Mouse (Mus musculus) CH12.LX (cell line): ENCODE measurements around the gene Ccr4. TPM values are rescaled to one million over a fixed set of nuclear protein-coding genes. Genes with fewer than 3 reads are reported as not detected.

ENCODE experiments used
- DNase-seq: peaks from one replicate; pipeline ENCODE4 v3.0.0-alpha.2; 2013; ENCODE audit errors: extremely low read depth
- H3K27ac ChIP-seq: 2 replicates; pipeline ENCODE4 v1.5.1; 2012; ENCODE audit warnings: low read depth, mild to moderate bottlenecking, control low read depth, moderate library complexity; ENCODE audit not compliant: insufficient read depth
- H3K27me3 ChIP-seq: replicated peaks from 2 replicates; pipeline ENCODE3; 2012; ENCODE audit warnings: inconsistent platforms
- H3K36me3 ChIP-seq, 2 experiments: replicated peaks in 1 of 2; 2 replicates each; pipeline versions ENCODE3 to v1.6.1; 2012; ENCODE audit warnings: inconsistent platforms in 1 of 2, low read length in 1 of 2, mild to moderate bottlenecking in 1 of 2, mixed read lengths in 1 of 2, moderate library complexity in 1 of 2; ENCODE audit not compliant: control insufficient read depth in 1 of 2, insufficient read depth in 1 of 2
- H3K4me1 ChIP-seq, 2 experiments: 2 replicates each; pipeline ENCODE4 v1.6.1; 2012; ENCODE audit warnings: inconsistent platforms in 1 of 2, moderate library complexity in 1 of 2; ENCODE audit not compliant: insufficient read depth in 2 of 2, control insufficient read depth in 1 of 2
- H3K4me2 ChIP-seq: 2 replicates; pipeline ENCODE4 v1.6.1; 2012; ENCODE audit warnings: low read depth, mild to moderate bottlenecking, control low read depth; ENCODE audit not compliant: poor library complexity, insufficient read depth, severe bottlenecking
- H3K4me3 ChIP-seq, 3 experiments: fragments of 150-350 bp in 1 of 3; sonication (generic) in 1 of 3; replicated peaks in 1 of 3; 2 replicates each; pipeline versions ENCODE3 to v1.5.1; 2011 to 2012; ENCODE audit warnings: low read depth in 2 of 3, low read length in 2 of 3, mild to moderate bottlenecking in 2 of 3, moderate library complexity in 2 of 3, control low read depth in 1 of 3, improper control_type of control experiment in 1 of 3, inconsistent platforms in 1 of 3, mixed read lengths in 1 of 3; ENCODE audit not compliant: poor library complexity in 1 of 3
- H3K79me2 ChIP-seq: replicated peaks from 2 replicates; pipeline ENCODE4 v1.6.1; 2012; ENCODE audit warnings: mild to moderate bottlenecking, moderate library complexity; ENCODE audit not compliant: control insufficient read depth, poor library complexity, insufficient read depth, severe bottlenecking; ENCODE audit errors: extremely low read depth
- H3K9ac ChIP-seq: 2 replicates; pipeline ENCODE4 v1.6.1; 2012; ENCODE audit warnings: low read depth, mild to moderate bottlenecking, control low read depth, moderate library complexity; ENCODE audit not compliant: insufficient read depth
- H3K9me3 ChIP-seq: replicated peaks from 2 replicates; pipeline ENCODE3; 2012; ENCODE audit warnings: low read length, inconsistent platforms, mixed read lengths
- BHLHE40 ChIP-seq: IDR thresholded peaks from 2 replicates; pipeline ENCODE4 v1.6.1; 2011; ENCODE audit warnings: mild to moderate bottlenecking, low read depth, low read length, improper control_type of control experiment
- CHD1 ChIP-seq: IDR thresholded peaks from 2 replicates; pipeline ENCODE4 v1.6.1; 2012; ENCODE audit warnings: low read depth, low read length, improper control_type of control experiment, inconsistent platforms
- EP300 ChIP-seq: IDR thresholded peaks from 2 replicates; pipeline ENCODE4 v1.6.1; 2011; ENCODE audit warnings: low read length, improper control_type of control experiment
- ETS1 ChIP-seq: conservative IDR thresholded peaks from 2 replicates; pipeline ENCODE4 v1.6.1; 2012; ENCODE audit warnings: low read depth, mild to moderate bottlenecking, inconsistent platforms, low read length, improper control_type of control experiment, moderate library complexity
- GABPA ChIP-seq: IDR thresholded peaks from 2 replicates; pipeline ENCODE4 v1.6.1; 2012; ENCODE audit warnings: low read depth, low read length, improper control_type of control experiment, inconsistent platforms; ENCODE audit not compliant: insufficient replicate concordance
- IRF4 ChIP-seq: IDR thresholded peaks from 2 replicates; pipeline ENCODE4 v1.6.1; 2014; ENCODE audit warnings: low read depth, mild to moderate bottlenecking, inconsistent platforms, low read length, improper control_type of control experiment
- JUN ChIP-seq: IDR thresholded peaks from 2 replicates; pipeline ENCODE4 v1.6.1; 2011; ENCODE audit warnings: low read depth, mild to moderate bottlenecking, low read length, improper control_type of control experiment, moderate library complexity; ENCODE audit not compliant: insufficient read depth
- KAT2A ChIP-seq: IDR thresholded peaks from 2 replicates; pipeline ENCODE4 v1.6.1; 2012; ENCODE audit warnings: low read length, improper control_type of control experiment, inconsistent platforms; ENCODE audit not compliant: insufficient replicate concordance
- MAZ ChIP-seq: IDR thresholded peaks from 2 replicates; pipeline ENCODE4 v1.6.1; 2012; ENCODE audit warnings: low read depth, mild to moderate bottlenecking, inconsistent platforms, low read length, improper control_type of control experiment, moderate library complexity
- MYC ChIP-seq: IDR thresholded peaks from 2 replicates; pipeline ENCODE4 v1.6.1; 2011; ENCODE audit warnings: low read depth, mild to moderate bottlenecking, improper control_type of control experiment, low read length
- NELFE ChIP-seq: IDR thresholded peaks from 2 replicates; pipeline ENCODE4 v1.6.1; 2011; ENCODE audit warnings: low read depth, low read length, improper control_type of control experiment
- PAX5 ChIP-seq: IDR thresholded peaks from 2 replicates; pipeline ENCODE4 v1.6.1; 2012; ENCODE audit warnings: low read length, inconsistent platforms, mixed read lengths
- POLR2A ChIP-seq: IDR thresholded peaks from 2 replicates; pipeline ENCODE4 v1.6.1; 2011; ENCODE audit warnings: low read depth, mild to moderate bottlenecking, improper control_type of control experiment, low read length
- POLR2AphosphoS2 ChIP-seq: IDR thresholded peaks from 2 replicates; pipeline ENCODE4 v1.6.1; 2011; ENCODE audit warnings: low read depth, low read length, improper control_type of control experiment
- RAD21 ChIP-seq: IDR thresholded peaks from 2 replicates; pipeline ENCODE4 v1.6.1; 2011; ENCODE audit warnings: low read depth, mild to moderate bottlenecking, low read length, improper control_type of control experiment, moderate library complexity
- SIN3A ChIP-seq: IDR thresholded peaks from 2 replicates; pipeline ENCODE4 v1.6.1; 2012; ENCODE audit warnings: low read length, improper control_type of control experiment, inconsistent platforms
- SMC3 ChIP-seq: IDR thresholded peaks from 2 replicates; pipeline ENCODE4 v1.6.1; 2011; ENCODE audit warnings: low read depth, low read length, improper control_type of control experiment
- TBP ChIP-seq: conservative IDR thresholded peaks from 2 replicates; pipeline ENCODE4 v1.6.1; 2011; ENCODE audit warnings: low read depth, low read length, improper control_type of control experiment
- UBTF ChIP-seq: IDR thresholded peaks from 2 replicates; pipeline ENCODE4 v1.6.1; 2012; ENCODE audit warnings: low read depth, mild to moderate bottlenecking, inconsistent platforms, low read length, improper control_type of control experiment, moderate library complexity
- USF2 ChIP-seq: conservative IDR thresholded peaks from 2 replicates; pipeline ENCODE4 v1.6.1; 2011; ENCODE audit warnings: low read depth, low read length, improper control_type of control experiment
- ZC3H11A ChIP-seq: IDR thresholded peaks from 2 replicates; pipeline ENCODE4 v1.6.1; 2012; ENCODE audit warnings: low read depth, mild to moderate bottlenecking, inconsistent platforms, low read length, improper control_type of control experiment
- ZKSCAN1 ChIP-seq: IDR thresholded peaks from 2 replicates; pipeline ENCODE4 v1.6.1; 2012; ENCODE audit warnings: low read depth, inconsistent platforms, low read length, improper control_type of control experiment, borderline replicate concordance
- ZMIZ1 ChIP-seq: IDR thresholded peaks from 2 replicates; pipeline ENCODE4 v1.6.1; 2012; ENCODE audit warnings: low read depth, mild to moderate bottlenecking, inconsistent platforms, low read length, improper control_type of control experiment
- ZNF384 ChIP-seq: IDR thresholded peaks from 2 replicates; pipeline ENCODE4 v1.6.1; 2012; ENCODE audit warnings: low read depth, low read length, improper control_type of control experiment, inconsistent platforms
- dilution Hi-C: fragments of 300-500 bp; cut with MboI; formaldehyde crosslinking; loops from 2 replicates; pipeline ENCODE4 v1.14.3; 2020; ENCODE audit warnings: low sequenced_read_pairs; ENCODE audit not compliant: extremely low pct_unique_long_range_greater_than_20kb, extremely low pct_ligation_motif_present
- in situ Hi-C: fragments of 300-500 bp; cut with MboI; formaldehyde crosslinking; loops from 3 replicates; pipeline ENCODE4 v1.14.3; 2019; ENCODE audit warnings: low sequenced_read_pairs, low pct_ligation_motif_present, low pct_unique_long_range_greater_than_20kb, mixed read lengths
- polyA plus RNA-seq: library from polyadenylated mRNA; unstranded; fragments of >175 nt; gene quantifications from 2 replicates; pipeline ENCODE4 v1.2.1, GENCODE M21; 2012; ENCODE audit warnings: low read depth; ENCODE audit not compliant: insufficient read length
- total RNA-seq, 2 experiments: library from RNA; depleted of rRNA; stranded (reverse); fragments of 300-350 nt in 1 of 2; fragments of >200 nt in 1 of 2; gene quantifications; 2 replicates each; pipeline ENCODE4 v1.2.3; 2012 to 2014

Gene Ccr4
- total and polyA plus RNA-seq, 3 experiments = 0.08 to 0.74 (median 0.36) TPM

GRCm38 (mm10) chr9:114544754-114545393 is 40.2 kb upstream of the Ccr4 start:
- no peak overlapping the region for H3K27ac ChIP-seq
- H3K4me3 ChIP-seq = no peak overlapping the region
- no peaks in the 10 kb centered on the region for H3K9me3 ChIP-seq
- no peak overlapping the region for H3K4me2 ChIP-seq
- H3K79me2 ChIP-seq = no peaks in the 10 kb centered on the region
- H3K9ac ChIP-seq = no peak overlapping the region
- peaks cover 6 to 35% of the 10 kb centered on the region in 2 experiments for H3K4me1 ChIP-seq
- H3K27me3 ChIP-seq = no peaks in the 10 kb centered on the region
- in situ Hi-C loops = no loop called here
- H3K36me3 ChIP-seq = no peaks in the 10 kb centered on the region
- dilution Hi-C loops = no loop called here
- no peak for DNase-seq
- TF ChIP-seq ZNF384 (no peak), IRF4 (no peak), ETS1 (no peak), CHD1 (no peak), UBTF (no peak), POLR2A (no peak), ZKSCAN1 (no peak), BHLHE40 (no peak), GABPA (no peak), JUN (no peak), TBP (no peak), USF2 (no peak), RAD21 (no peak), MYC (no peak), MAZ (no peak), EP300 (no peak)

- Histone ChIP-seq H3K36me3 (no peaks in the 10 kb centered on the region), H3K4me2 (no peak overlapping the region), H3K4me1 (peaks cover 6 to 33% of the 10 kb centered on the region in 2 experiments)
- in situ Hi-C loops = no loop called here
- dilution Hi-C loops = no loop called here
- TF ChIP-seq NELFE = no peak
- no peak for TF ChIP-seq MYC
- TF ChIP-seq PAX5 = no peak
- TF ChIP-seq SMC3 = no peak
- no peak for TF ChIP-seq ZMIZ1
- no peak for TF ChIP-seq ZNF384
- no peak for TF ChIP-seq GABPA
- no peak for TF ChIP-seq JUN
- no peak for TF ChIP-seq POLR2AphosphoS2
- no peak for TF ChIP-seq ZC3H11A
- TF ChIP-seq KAT2A = no peak
- no peak for TF ChIP-seq SIN3A
- TF ChIP-seq CHD1 = no peak
- TF ChIP-seq, all 38 proteins: peak for 0
- no peaks in the 10 kb centered on the region for H3K9me3 ChIP-seq
- H3K27me3 ChIP-seq = no peaks in the 10 kb centered on the region
- H3K4me3 ChIP-seq = no peak overlapping the region
- no peaks in the 10 kb centered on the region for H3K79me2 ChIP-seq
- H3K27ac ChIP-seq = no peak overlapping the region
- DNase-seq = no peak
- H3K9ac ChIP-seq = no peak overlapping the region
These were observed 39.4 kb upstream of the Ccr4 start for GRCm38 (mm10) chr9:114543882-114544753.
